Mouse (Mus musculus): ENCODE data around the gene Esr1. TPM values are rescaled to one million over a fixed set of nuclear protein-coding genes. Genes with fewer than 3 reads are reported as not detected.
"Not testable (repeated sequence)": the region's sequence is repeated elsewhere in the genome, so short reads cannot be mapped to it uniquely, and the experiment has no call there.

Gene Esr1
- polyA plus RNA-seq, 1 experiment from 2014 or later: 0.34 TPM

DNA sequence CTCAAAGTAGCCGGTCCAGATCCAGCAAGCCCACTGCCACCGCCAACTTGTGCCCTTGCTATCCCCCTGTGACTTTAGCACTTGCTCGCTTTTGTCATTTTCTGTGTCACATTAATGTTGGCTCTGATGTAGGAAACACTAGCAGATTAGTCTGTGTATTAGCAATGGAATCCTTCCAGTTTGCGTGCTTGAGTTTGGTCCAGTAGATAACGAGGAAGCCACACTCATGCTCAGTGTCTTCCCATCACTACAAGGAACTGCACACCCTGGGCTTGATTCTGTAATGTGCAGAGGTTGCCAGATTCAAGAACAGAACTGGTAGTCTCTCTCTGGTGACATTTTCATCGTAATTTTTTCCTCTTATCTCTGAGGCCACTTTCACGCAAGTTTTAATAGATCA is 34.7 kb downstream of the Esr1 start:
- Histone ChIP-seq H3K36me3 (ENCODE audit: control insufficient read depth, insufficient read depth, low read length) (no peaks in the 10 kb centered on the region), H3K4me2 (ENCODE audit: low read length) (no peak overlapping the region), H3K9ac (ENCODE audit: low read length) (no peak overlapping the region), H3K4me3 (ENCODE audit: low read depth, low read length) (no peak overlapping the region), H3K9me3 (ENCODE audit: control insufficient read depth, low read length) (no peaks in the 10 kb centered on the region), H3K27ac (ENCODE audit: low read depth) (no peak overlapping the region), H3K27me3 (replicated peaks; ENCODE audit: control insufficient read depth, insufficient read depth, low read length) (no peaks in the 10 kb centered on the region), H3K4me1 (replicated peaks; ENCODE audit: control insufficient read depth, insufficient read depth, low read length) (no peaks in the 10 kb centered on the region)
- no peak for ATAC-seq (replicated peaks; ENCODE audit: low FRiP score, low TSS enrichment, low read depth)
- 88% methylated on average over 7 of the region's 7 CpGs for WGBS
- no peak for DNase-seq (ENCODE audit: low spot score)

GRCm38 (mm10) chr10:4646851-4647250 is 35.5 kb downstream of the Esr1 start:
- Histone ChIP-seq H3K9ac (ENCODE audit: low read length) (no peak overlapping the region), H3K4me3 (ENCODE audit: low read depth, low read length) (no peak overlapping the region), H3K27ac (ENCODE audit: low read depth) (no peak overlapping the region), H3K4me1 (replicated peaks; ENCODE audit: control insufficient read depth, insufficient read depth, low read length) (no peaks in the 10 kb centered on the region), H3K4me2 (ENCODE audit: low read length) (no peak overlapping the region), H3K27me3 (replicated peaks; ENCODE audit: control insufficient read depth, insufficient read depth, low read length) (no peaks in the 10 kb centered on the region), H3K36me3 (ENCODE audit: control insufficient read depth, insufficient read depth, low read length) (no peaks in the 10 kb centered on the region), H3K9me3 (ENCODE audit: control insufficient read depth, low read length) (no peaks in the 10 kb centered on the region)
- WGBS: 85% methylated on average over 9 of the region's 9 CpGs
- DNase-seq (ENCODE audit: low spot score): no peak
- ATAC-seq (replicated peaks; ENCODE audit: low FRiP score, low TSS enrichment, low read depth): no peak

DNA sequence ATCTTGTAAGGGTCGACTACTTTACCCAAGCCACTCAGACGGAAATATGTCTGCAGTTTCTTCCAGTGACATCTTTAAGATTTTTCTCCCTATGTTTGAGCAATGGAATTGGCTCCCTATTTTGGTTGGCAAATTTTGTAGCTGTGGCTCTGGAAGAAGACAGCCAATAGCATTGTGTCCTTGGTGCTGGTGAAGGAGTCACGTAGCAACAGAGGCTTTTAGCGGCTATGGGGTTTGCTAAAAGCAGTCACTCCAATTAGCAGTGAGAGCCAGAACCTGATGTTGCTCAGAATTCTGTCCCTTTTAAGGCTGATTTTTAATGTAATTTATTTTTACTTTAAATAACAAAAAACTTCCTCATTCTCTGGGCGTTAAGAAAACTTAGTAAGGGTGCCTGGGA is 54.0 kb downstream of the Esr1 start:
- H3K9me3 ChIP-seq (ENCODE audit: control insufficient read depth, low read length): no peaks in the 10 kb centered on the region
- H3K36me3 ChIP-seq (ENCODE audit: control insufficient read depth, insufficient read depth, low read length): no peaks in the 10 kb centered on the region
- H3K9ac ChIP-seq (ENCODE audit: low read length): no peak overlapping the region
- no peak overlapping the region for H3K27ac ChIP-seq (ENCODE audit: low read depth)
- H3K4me3 ChIP-seq (ENCODE audit: low read depth, low read length): no peak overlapping the region
- no peak overlapping the region for H3K4me2 ChIP-seq (ENCODE audit: low read length)
- WGBS: 81% methylated on average over 5 of the region's 5 CpGs
- DNase-seq (ENCODE audit: low spot score): no peak
- no peaks in the 10 kb centered on the region for H3K27me3 ChIP-seq (replicated peaks; ENCODE audit: control insufficient read depth, insufficient read depth, low read length)
- ATAC-seq (replicated peaks; ENCODE audit: low FRiP score, low TSS enrichment, low read depth): no peak
- H3K4me1 ChIP-seq (replicated peaks; ENCODE audit: control insufficient read depth, insufficient read depth, low read length): no peaks in the 10 kb centered on the region

DNA sequence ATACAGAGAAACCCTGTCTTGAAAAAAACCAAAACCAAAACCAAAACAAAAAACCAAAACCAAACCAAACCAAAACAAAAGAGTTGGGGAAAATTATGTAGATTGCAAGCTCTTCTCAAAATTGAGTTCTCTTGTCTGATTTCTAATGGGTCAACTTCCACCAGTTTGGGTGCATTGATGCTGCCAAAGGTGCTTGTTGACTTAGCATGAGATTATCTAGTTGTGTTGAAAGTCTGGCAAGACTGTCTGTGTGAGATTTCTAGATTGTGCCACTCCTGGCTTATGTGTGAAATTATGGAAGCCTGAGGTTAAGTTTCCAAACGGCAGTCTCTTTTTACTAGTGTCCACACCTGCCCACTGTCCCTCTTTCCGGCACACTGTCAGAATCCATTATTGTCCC is 55.6 kb downstream of the Esr1 start:
- ATAC-seq (replicated peaks; ENCODE audit: low FRiP score, low TSS enrichment, low read depth): no peak
- 84% methylated on average over 2 of the region's 2 CpGs for WGBS

GRCm38 (mm10) chr10:4670053-4670452 is 58.7 kb downstream of the Esr1 start:
- H3K4me3 ChIP-seq (ENCODE audit: low read depth, low read length): no peak overlapping the region
- no peaks in the 10 kb centered on the region for H3K36me3 ChIP-seq (ENCODE audit: control insufficient read depth, insufficient read depth, low read length)
- no peak for ATAC-seq (replicated peaks; ENCODE audit: low FRiP score, low TSS enrichment, low read depth)
- DNase-seq (ENCODE audit: low spot score): no peak
- no peak overlapping the region for H3K27ac ChIP-seq (ENCODE audit: low read depth)
- H3K9me3 ChIP-seq (ENCODE audit: control insufficient read depth, low read length): no peaks in the 10 kb centered on the region
- no peaks in the 10 kb centered on the region for H3K27me3 ChIP-seq (replicated peaks; ENCODE audit: control insufficient read depth, insufficient read depth, low read length)
- H3K4me2 ChIP-seq (ENCODE audit: low read length): no peak overlapping the region
- whole genome bisulfite sequencing: 78% methylated on average over 2 of the region's 2 CpGs
- no peak overlapping the region for H3K9ac ChIP-seq (ENCODE audit: low read length)
- no peaks in the 10 kb centered on the region for H3K4me1 ChIP-seq (replicated peaks; ENCODE audit: control insufficient read depth, insufficient read depth, low read length)

More for the DNA sequence above, 55.6 kb downstream of the Esr1 start:
- no peaks in the 10 kb centered on the region for H3K4me1 ChIP-seq (replicated peaks; ENCODE audit: control insufficient read depth, insufficient read depth, low read length)
- H3K4me3 ChIP-seq (ENCODE audit: low read depth, low read length): no peak overlapping the region
- no peak overlapping the region for H3K27ac ChIP-seq (ENCODE audit: low read depth)
- no peaks in the 10 kb centered on the region for H3K9me3 ChIP-seq (ENCODE audit: control insufficient read depth, low read length)
- H3K4me2 ChIP-seq (ENCODE audit: low read length): no peak overlapping the region
- H3K36me3 ChIP-seq (ENCODE audit: control insufficient read depth, insufficient read depth, low read length): no peaks in the 10 kb centered on the region
- H3K9ac ChIP-seq (ENCODE audit: low read length): no peak overlapping the region
- no peak for DNase-seq (ENCODE audit: low spot score)
- H3K27me3 ChIP-seq (replicated peaks; ENCODE audit: control insufficient read depth, insufficient read depth, low read length): no peaks in the 10 kb centered on the region

- Histone ChIP-seq H3K27me3 (replicated peaks; ENCODE audit: control insufficient read depth, insufficient read depth, low read length) (no peaks in the 10 kb centered on the region), H3K9ac (ENCODE audit: low read length) (no peak overlapping the region), H3K4me3 (ENCODE audit: low read depth, low read length) (no peak overlapping the region), H3K4me1 (replicated peaks; ENCODE audit: control insufficient read depth, insufficient read depth, low read length) (no peaks in the 10 kb centered on the region), H3K36me3 (ENCODE audit: control insufficient read depth, insufficient read depth, low read length) (no peaks in the 10 kb centered on the region), H3K27ac (ENCODE audit: low read depth) (no peak overlapping the region), H3K4me2 (ENCODE audit: low read length) (no peak overlapping the region), H3K9me3 (ENCODE audit: control insufficient read depth, low read length) (no peaks in the 10 kb centered on the region)
- ATAC-seq (replicated peaks; ENCODE audit: low FRiP score, low TSS enrichment, low read depth) (no peak), DNase-seq (ENCODE audit: low spot score) (no peak)
- WGBS: 77% methylated on average over 3 of the region's 3 CpGs
These were observed 60.5 kb downstream of the Esr1 start for GRCm38 (mm10) chr10:4671876-4672275.

DNA sequence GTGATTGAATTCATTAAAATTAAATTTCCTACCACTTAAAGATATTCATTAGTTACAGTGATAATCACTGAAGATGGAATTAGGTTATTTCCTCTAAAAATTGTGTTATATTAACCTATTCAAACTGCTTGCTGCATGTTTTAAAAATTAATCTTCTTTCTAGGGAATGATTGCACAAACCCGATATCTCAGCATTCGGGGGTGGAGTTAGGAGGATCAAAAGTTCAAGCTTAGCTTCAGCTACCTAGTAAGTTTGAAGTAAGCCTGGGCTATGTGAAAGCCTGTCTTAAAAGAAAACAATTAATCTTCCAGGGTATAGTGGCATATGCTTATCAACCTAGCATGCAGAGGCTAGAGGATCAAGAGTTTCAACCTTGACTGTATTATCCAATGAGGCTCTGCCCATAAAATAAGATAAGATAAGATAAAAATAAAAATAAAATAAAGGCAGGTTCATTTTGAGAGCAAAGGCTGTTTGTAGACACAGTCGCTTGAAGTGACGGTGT is 62.0 kb downstream of the Esr1 start:
- H3K36me3 ChIP-seq (ENCODE audit: control insufficient read depth, insufficient read depth, low read length): no peaks in the 10 kb centered on the region
- no peaks in the 10 kb centered on the region for H3K9me3 ChIP-seq (ENCODE audit: control insufficient read depth, low read length)
- ATAC-seq (replicated peaks; ENCODE audit: low FRiP score, low TSS enrichment, low read depth) (no peak), DNase-seq (ENCODE audit: low spot score) (no peak)
- H3K4me2 ChIP-seq (ENCODE audit: low read length): no peak overlapping the region
- no peak overlapping the region for H3K9ac ChIP-seq (ENCODE audit: low read length)
- no peaks in the 10 kb centered on the region for H3K4me1 ChIP-seq (replicated peaks; ENCODE audit: control insufficient read depth, insufficient read depth, low read length)
- H3K27ac ChIP-seq (ENCODE audit: low read depth): no peak overlapping the region
- no peaks in the 10 kb centered on the region for H3K27me3 ChIP-seq (replicated peaks; ENCODE audit: control insufficient read depth, insufficient read depth, low read length)
- H3K4me3 ChIP-seq (ENCODE audit: low read depth, low read length): no peak overlapping the region
- 62% methylated on average over 4 of the region's 4 CpGs for WGBS

DNA sequence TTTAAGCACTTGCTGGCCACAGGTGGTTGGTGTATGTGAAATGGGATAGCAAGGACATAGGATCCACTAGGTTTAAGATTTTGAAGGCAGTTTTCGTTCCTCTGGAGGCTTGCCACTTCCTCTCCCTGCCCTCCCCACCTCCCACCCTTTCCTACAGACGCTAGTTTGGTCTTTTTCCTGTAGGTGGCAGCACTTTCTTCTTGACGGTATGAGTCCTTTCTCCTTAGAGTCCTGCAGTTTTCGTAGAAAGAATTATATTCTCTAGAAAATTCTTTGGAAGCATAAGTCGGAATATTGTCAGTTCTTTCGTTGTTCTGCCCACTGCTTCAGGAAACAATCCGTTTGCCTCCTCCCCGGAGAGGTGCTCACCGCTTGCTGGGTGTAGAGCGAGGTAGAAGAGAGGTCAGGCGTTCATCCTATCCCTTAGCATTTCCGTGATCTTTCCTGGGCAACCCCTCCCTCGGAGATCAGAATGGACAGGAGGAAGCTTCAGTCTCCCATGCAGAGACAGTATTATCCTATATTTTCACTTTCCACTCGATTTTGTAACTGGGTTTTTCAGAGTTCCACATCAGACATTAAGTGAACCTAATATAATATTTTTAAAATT is 63.7 kb downstream of the Esr1 start:
- H3K9me3 ChIP-seq (ENCODE audit: control insufficient read depth, low read length); ATAC-seq (replicated peaks; ENCODE audit: low FRiP score, low TSS enrichment, low read depth); H3K9ac ChIP-seq (ENCODE audit: low read length); H3K27me3 ChIP-seq (replicated peaks; ENCODE audit: control insufficient read depth, insufficient read depth, low read length); H3K4me1 ChIP-seq (replicated peaks; ENCODE audit: control insufficient read depth, insufficient read depth, low read length); H3K36me3 ChIP-seq (ENCODE audit: control insufficient read depth, insufficient read depth, low read length); H3K27ac ChIP-seq (ENCODE audit: low read depth); H3K4me3 ChIP-seq (ENCODE audit: low read depth, low read length); DNase-seq (ENCODE audit: low spot score): not testable (repeated sequence)
- H3K4me2 ChIP-seq (ENCODE audit: low read length): peak overlapping the region; percentile 15
- 22% methylated on average over 14 of the region's 14 CpGs for WGBS

DNA sequence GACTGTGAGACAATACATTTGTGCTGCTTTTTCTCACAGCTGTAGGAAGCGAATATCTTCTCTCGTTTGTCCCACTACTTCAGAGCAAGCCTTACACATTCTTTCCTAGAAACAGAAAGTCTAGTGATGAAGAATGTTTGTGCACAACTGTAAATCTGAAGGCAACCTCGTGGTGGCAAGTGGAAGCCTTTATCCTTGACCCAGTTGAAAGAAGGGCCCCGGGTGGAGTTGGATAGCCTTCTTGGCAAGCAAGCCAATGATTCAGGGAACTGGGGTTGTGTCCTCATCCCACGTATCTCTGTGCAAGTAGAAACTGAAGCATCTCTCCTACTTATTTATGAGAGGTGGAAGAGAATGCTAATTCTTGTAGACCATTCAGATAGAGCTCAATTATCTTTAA is 71.7 kb downstream of the Esr1 start:
- Histone ChIP-seq H3K9ac (ENCODE audit: low read length) (no peak overlapping the region), H3K4me2 (ENCODE audit: low read length) (no peak overlapping the region), H3K27me3 (replicated peaks; ENCODE audit: control insufficient read depth, insufficient read depth, low read length) (no peaks in the 10 kb centered on the region), H3K36me3 (ENCODE audit: control insufficient read depth, insufficient read depth, low read length) (no peaks in the 10 kb centered on the region), H3K4me3 (ENCODE audit: low read depth, low read length) (no peak overlapping the region), H3K27ac (ENCODE audit: low read depth) (no peak overlapping the region), H3K9me3 (ENCODE audit: control insufficient read depth, low read length) (no peaks in the 10 kb centered on the region), H3K4me1 (replicated peaks; ENCODE audit: control insufficient read depth, insufficient read depth, low read length) (no peaks in the 10 kb centered on the region)
- ATAC-seq (replicated peaks; ENCODE audit: low FRiP score, low TSS enrichment, low read depth) (no peak), DNase-seq (ENCODE audit: low spot score) (no peak)
- 75% methylated on average over 5 of the region's 5 CpGs for WGBS
